Mouse (Mus musculus) mouse embryonic stem cell (cell line): Measurements from ENCODE around the gene Nek11.
"Not testable (repeated sequence)": the region's sequence is repeated elsewhere in the genome, so short reads cannot be mapped to it uniquely, and the experiment has no call there.

ENCODE experiments used
- in situ Hi-C, 2 experiments: fragments of 300-500 bp; cut with MboI; formaldehyde crosslinking; loops; 1 replicate in 1 of 2; 3 replicates in 1 of 2; pipeline ENCODE4 v1.14.3; 2019 to 2020; ENCODE audit warnings: low sequenced_read_pairs in 2 of 2, low pct_unique_long_range_greater_than_20kb in 1 of 2, mixed read lengths in 1 of 2; ENCODE audit not compliant: unreplicated experiment in 1 of 2

Gene Nek11

GRCm38 (mm10) chr9:105244024-105244423 lies 151.3 kb downstream of the Nek11 start:
- in situ Hi-C loops = no loop called here

- in situ Hi-C loops = no loop called here
Measured at GRCm38 (mm10) chr9:105214434-105214833, 180.9 kb downstream of the Nek11 start.

DNA sequence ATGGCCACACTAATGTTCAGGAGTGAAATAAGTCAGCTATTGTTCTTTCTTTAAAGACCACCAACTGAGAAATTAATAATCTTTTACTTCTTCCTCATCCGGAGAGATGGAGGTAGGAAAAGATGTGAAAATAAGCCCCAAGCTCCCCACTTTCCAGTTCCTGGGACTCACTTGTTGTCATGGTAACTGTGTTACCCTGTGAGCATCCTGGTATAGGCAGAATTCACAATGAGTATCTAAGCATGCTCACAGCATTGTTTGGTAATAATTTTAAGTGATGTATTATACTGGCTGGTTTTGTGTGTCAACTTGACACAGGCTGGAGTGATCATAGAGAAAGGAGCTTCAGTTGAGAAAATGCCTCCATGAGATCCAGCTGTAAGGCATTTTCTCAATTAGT lies 195.0 kb downstream of the Nek11 start:
- in situ Hi-C loops = no loop called here

DNA sequence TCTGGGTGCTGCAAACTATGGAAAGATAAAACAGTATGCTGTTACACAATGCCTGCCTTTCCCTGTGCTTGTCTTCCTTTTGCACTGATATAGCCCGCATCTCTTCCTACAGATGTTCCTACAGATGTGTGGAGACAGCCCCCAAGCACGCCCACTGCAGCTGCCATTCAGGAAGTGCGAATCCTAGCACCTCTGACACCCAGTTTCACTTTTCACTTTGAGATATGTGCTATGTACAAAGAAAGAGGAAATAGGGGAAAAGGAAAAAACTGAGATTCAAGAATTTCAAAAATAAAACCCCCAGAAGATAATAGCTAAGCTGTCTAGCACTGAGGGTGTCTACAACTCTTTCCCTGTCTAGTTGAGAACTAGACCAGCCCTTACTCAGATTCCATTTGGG lies 208.6 kb downstream of the Nek11 start:
- in situ Hi-C loops = no loop called here

- in situ Hi-C loops = no loop called here
Measured at GRCm38 (mm10) chr9:105182392-105182791, 212.9 kb downstream of the Nek11 start.

DNA sequence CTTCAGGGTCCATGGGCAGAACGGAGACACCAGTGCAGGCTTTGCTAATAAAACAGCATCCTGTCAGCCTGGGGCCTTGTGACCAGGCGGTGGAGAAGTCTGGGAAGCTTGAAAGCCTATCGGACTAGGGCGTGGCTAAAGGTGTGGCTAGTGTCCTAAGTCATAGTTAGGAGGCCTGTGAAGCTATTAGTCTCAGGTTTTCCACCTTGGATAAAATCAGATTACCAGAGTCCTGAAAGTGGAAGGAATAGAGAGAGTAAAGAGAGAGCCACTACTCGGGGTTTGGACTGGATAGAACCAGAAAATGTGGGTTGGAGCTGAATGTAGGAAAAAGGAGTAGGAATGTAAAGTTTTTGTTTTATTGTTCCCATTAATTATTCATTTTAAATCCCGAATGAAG lies 250.3 kb downstream of the Nek11 start, which contains the start of gene 1700080E11Rik:
Gene 1700080E11Rik (minus strand): TSS at position 101 of the 400 bp plus-strand sequence.
- in situ Hi-C loops = no loop called here

DNA sequence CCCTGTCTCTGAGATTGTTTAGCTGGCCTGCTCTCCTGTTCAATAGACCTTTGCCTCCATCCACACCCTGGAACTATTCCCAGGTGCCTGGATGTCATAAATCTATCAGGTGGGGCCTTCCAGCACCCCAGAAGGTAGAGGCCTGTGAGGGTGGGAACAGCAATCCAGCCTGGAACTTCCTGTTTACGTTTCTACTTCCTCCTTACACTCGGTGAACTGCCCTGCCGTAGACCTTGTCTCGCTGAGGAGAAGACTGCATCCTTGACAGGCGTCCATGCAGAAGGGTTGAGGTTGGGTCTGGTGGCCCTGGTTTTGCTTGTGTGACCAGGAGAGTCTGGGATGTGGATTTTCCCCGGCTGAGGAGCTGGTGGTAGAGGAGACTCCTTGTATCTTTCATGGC lies 256.1 kb downstream of the Nek11 start:
- in situ Hi-C loops = no loop called here

DNA sequence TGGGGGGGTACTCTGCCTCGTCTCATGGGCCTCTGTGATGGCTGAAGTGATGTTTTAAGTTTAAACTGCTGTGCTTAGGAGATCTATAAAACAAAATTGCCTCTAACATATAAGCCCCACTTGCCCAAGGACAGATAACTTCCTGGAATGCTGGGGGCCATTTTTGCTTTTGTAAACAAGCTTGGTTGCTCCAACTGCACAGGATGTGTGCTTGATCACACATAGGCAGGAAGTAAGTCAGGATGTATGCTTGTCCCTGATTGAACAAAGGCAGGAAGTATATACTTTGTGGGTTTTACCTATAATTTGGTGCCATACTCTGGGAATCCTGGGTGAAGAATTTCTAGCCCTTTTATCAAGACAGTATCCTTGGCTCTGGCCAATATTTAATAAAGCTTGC lies 258.9 kb downstream of the Nek11 start:
- in situ Hi-C loops = no loop called here

DNA sequence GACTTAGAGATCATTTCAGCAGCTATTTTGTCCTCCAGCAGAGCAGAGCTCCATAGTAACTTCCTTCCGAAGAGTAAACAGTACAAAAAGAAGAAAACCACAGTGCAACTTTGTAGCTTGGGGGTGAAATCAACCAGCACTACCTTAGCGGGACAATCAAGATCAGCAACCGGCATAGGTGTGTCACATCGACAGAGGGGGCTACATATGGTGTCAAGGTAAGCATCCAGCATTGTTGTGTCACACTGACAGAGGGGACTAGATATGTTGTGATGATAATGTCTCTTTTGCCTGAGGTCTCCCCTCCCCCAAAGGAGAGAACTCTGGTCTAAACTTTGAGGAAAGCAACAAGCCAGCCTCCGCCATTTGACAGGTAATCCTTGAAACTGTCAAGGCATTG lies 260.8 kb downstream of the Nek11 start:
- in situ Hi-C loops = no loop called here

DNA sequence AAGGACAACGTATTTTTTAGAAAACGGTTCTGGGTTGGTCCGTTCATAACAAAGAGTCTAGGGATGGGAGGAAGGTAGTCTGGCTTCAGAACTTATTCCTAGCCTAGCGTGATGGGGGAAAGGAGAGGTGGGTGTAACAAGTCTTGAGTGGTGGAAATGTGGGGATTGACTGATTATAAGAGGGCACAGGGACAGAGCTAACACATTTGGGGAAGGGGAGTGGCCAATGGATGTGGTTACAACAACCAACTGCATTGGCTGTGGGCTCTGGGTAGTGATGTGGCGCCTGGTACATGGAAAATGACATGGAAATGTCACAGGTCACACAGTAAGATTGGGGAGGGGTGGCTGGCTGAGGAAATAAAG lies 263.3 kb downstream of the Nek11 start:
- in situ Hi-C loops = no loop called here

- in situ Hi-C loops = no loop called here
Measured at GRCm38 (mm10) chr9:105131253-105132001, 263.9 kb downstream of the Nek11 start, which contains the start of gene Nudt16. Gene Nudt16, minus strand, starts transcription at chr9:105131824.

GRCm38 (mm10) chr9:105130331-105130730 lies 265.0 kb downstream of the Nek11 start:
- in situ Hi-C loops = no loop called here

GRCm38 (mm10) chr9:105125206-105125605 lies 270.1 kb downstream of the Nek11 start:
- in situ Hi-C loops = not testable (repeated sequence)
